Mouse (Mus musculus): ENCODE measurements around the gene Atp6v1c2. TPM values are rescaled to one million over a fixed set of nuclear protein-coding genes. Genes with fewer than 3 reads are reported as not detected.

Gene Atp6v1c2
- total RNA-seq, 2 experiments from 2014 or later, result 0.21 TPM; not detected in 1

DNA sequence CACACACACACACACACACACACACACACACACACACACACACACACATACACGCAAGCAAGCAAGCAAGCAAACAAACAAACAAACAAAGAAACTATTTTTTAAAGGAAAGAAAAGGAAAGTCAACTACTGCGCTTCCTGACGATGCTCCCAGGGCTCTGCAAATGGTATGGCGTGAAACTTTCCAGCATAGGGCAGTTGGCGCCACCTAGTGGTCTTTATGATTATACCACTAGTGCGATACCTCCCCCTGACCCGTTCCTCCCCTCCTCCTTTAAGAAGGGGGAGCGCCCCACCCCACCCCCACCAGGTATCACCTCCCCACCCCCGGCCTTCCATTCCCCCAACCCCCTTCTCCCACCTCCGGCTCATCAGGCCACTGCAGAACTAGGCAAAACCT lies 72.3 kb downstream of the Atp6v1c2 start:
- DNase-seq, result no peak

DNA sequence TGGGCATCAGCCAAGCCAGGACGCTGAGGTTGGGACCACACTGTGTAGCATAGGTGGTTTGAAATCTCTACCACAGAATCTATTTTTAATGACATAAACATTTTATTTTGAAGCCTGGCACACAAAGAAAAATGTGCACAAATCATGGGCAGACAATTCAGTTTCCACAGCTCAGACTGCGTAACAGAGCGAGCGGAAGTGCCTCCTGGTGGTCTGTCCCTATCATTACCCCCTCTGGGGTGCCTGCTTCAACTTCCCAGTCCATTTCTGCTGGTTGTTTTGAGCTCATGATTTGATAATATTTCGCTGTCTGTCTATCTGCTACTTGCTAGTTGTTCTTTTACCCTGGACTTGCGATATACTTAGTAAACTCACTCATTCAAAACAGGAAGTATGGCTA lies 73.6 kb downstream of the Atp6v1c2 start:
- DNase-seq, result no peak

DNA sequence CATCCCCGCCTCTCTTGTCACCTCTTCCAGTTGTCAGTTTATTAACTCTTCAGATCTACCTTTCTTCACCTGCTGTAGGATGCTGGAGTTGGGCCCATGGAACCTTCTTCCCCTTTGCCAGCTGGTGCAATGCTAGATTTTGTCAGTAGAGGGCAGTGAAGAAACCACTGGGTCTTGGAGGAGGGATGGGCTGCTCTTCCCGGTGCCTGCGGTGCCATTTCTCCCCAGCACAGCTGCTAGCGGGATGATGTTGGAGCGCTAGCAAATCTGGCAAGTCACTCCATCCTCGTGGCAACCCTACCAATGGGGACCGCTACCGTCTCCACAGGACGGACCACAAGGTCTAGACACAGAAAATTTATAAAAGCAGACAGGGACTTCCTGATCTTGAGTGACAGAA lies 76.1 kb downstream of the Atp6v1c2 start:
- DNase-seq, result peak; percentile 26

DNA sequence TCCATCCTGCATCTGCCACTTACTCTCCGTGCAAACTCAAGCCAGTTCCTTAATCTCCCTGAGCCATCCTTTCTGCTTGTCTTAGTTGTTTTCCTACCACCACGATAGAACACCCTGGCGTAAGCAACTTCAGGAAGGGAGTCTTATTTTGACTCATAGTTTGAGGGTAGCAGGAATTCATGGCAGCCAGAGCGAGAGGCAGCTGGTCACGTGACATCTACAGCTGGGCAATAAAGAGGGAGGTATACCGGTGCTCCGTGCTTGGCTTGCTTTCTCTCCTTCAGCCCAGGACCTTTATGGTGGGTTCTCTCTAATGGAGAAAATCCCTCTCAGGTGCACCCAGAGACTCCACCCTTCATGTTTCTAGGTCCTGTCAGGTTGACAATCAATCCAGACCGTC lies 78.2 kb downstream of the Atp6v1c2 start:
- DNase-seq, result no peak

DNA sequence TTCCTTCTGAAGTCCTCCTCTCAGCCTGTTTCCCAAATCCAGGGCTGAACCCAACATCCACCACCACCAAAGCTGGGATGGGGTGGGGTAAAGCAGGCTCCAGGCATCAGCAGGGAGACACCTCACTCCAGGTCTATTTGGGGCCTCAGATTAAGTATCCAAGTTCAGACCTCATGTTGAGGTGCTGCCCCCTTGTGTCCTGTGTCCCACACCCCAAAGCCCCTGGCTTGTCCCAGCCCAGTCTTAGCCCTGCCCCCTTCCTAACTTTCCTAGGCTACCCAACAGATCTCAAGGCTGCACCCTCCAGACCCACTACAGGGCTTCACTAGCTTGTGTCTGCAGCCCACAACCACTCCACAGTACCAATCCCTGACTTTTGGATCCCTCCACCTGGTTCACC lies 87.1 kb downstream of the Atp6v1c2 start:
- DNase-seq, result no peak

DNA sequence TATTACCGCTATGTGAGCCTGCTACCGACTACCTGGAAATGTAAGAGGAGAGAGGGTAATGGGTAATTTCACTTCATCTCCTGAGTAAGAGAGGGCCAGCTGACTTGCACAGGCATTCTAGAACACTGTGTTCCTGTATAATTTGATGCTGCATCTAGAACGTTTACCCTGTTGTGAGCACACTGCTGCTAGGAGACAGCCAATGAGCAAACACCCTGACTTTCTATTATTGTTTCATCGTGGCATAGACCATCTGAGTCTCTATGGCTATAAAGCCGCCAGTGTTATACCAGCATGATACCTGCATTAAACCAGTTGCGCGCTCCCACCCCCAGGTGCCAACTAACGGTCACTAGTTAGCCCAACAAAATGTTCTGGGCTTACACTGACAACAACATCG lies 87.5 kb downstream of the Atp6v1c2 start:
- DNase-seq, result no peak

DNA sequence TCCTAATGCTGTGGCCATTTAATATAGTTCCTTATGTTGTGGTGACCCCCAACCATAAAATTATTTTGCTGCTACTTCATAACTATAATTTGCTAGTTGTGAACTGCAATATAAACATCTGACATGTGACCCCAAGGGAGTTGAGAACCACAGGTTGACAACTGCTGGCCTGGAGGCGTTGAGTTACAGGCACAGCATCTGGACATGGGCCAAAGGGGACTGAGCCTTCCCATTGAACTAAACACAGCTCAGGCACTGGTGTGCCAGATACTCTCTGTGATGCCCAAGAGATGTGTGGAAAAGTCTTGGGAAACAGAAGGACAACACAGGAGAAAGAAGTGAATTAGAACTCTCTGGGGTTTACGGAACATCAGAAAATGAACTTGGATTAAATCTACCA lies 88.1 kb downstream of the Atp6v1c2 start:
- no peak for DNase-seq

DNA sequence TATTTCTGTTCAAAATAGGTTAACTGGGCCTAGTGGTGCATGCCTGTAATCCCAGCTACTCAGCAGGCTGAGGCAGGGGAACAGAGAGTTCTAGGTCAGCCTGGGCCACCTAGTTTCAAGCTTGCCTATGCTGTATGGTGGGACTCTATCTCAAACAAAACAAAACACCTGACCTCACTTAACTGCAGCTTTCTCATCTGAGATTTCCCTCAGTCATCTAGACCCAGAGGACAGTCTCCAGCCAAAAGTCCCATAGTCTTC lies 89.8 kb downstream of the Atp6v1c2 start:
- no peak for DNase-seq

DNA sequence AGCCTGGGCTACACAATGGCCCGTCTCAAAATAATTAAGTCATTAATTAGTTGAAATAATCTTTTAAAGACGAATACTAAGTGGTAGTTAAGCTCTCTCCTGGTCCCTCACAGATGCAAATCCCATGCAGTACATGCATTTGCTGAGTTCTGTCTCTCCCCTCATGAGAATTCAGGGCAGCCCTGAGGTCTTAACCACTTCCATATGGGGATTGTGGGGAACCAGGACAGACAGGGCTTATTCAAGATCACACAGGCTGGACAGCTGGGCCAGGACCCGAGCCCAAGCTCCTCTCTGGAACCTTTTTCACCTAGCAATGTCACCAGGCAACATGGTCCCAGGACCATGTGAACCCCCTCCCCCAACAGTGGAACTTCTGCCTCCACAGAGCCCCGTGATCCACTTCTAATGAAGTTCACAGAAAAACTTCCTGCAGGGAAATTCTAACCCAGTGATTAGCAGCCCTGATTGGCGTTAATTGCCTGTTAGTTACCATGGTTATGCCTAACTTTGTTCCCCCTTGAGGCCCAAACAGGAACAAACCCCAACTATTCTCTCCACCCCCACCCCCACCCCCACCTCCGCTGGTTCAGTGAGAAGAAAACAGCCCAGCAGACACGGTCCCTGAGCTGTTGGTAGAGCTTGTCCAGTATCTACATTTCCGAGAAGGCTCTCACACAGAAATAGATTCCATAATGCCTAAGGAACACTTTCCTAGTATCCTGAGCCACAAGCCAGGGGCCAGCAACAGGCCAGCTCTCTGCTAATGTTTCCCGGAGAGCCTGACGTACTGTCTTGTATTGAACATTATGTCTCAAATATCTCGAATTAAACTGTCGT lies 90.4 kb downstream of the Atp6v1c2 start:
- DNase-seq, result no peak

DNA sequence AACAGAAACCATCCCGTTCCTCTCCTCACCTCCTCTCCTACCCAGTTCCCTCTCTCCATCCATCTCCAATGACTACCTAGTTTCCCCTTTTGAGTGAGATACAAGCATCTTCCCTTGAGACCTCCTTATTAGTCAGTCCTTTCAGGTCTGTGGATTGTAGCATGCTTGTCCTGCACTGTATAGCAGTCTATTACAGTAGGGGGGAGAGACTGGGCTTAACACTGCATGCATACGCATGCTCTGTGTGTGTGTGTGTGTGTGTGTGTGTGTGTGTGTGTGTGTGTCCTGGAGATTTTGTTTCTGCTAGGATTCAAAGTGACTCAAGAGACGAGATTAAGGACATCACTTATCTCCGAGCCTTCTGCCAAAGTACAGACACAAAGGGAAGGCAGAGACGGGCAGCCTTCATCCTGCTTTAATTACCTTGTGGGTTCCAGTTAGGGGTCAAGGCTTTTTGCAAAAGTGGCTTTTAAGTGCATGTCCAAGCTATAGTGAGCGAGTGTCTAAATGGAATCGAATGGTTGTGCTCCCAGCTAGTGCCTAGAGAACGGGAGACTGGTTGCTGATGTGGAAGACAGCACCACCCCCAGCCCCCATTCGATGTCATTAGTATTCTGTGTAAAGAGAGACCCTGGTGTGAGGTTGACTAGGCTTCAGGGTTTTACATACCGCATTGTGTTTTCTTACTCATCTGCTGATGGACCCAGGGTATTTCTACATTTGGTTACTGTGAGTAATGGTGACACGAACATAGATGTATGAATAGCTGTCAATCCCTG lies 93.4 kb downstream of the Atp6v1c2 start:
- no peak for DNase-seq

Small RNA genes within 50 kb of the gene (microRNA-seq; reads per million reads assigned to microRNA genes)
- 4.0 to 4.4 reads per million in 2 experiments for gene Mir3066 (ENCODE audit: borderline replicate concordance in 2 of 2)

Other genes starting within 250 kb of the Atp6v1c2 start
- gene Kcnf1, start 152.5 kb downstream of the Atp6v1c2 start, total RNA-seq (2021), result 1 to 10 TPM in 1 of 2 experiments, under 1 TPM in 1; 0.43 to 4.8 TPM
- gene Pdia6, start 62.8 kb downstream of the Atp6v1c2 start, total RNA-seq (2021), result 10 to 100 TPM; 51.2 to 55.1 TPM
- gene Nol10, start 19.1 kb upstream of the Atp6v1c2 start, total RNA-seq (2021), result 1 to 10 TPM; 6.3 to 7.4 TPM
- gene Odc1, start 215.4 kb upstream of the Atp6v1c2 start, total RNA-seq (2021), result 10 to 100 TPM; 79.8 to 94.3 TPM